Mouse (Mus musculus) olfactory bulb, adult 2 months (tissue): ENCODE measurements at regions not wholly inside any gene's neighbourhood (a gene's known extent, or its start where the extent isn't known, plus 50 kb on each side); places are given as distances from the start of the nearest gene placed in this dataset.

ENCODE experiments used
- CTCF ChIP-seq: fragments of 200-500 bp; IDR thresholded peaks from 2 replicates; pipeline ENCODE4 v1.5.1; 2012; ENCODE audit warnings: low read depth, mild to moderate bottlenecking, low read length, moderate library complexity; ENCODE audit not compliant: insufficient read depth
- POLR2A ChIP-seq: fragments of 200-500 bp; IDR thresholded peaks from 2 replicates; pipeline ENCODE4 v1.6.1; 2012; ENCODE audit warnings: mild to moderate bottlenecking, low read depth, low read length, moderate library complexity; ENCODE audit not compliant: insufficient read depth

- TF ChIP-seq POLR2A (no peak), CTCF (no peak)
These were observed 132.6 kb upstream of the Pkn2 start for GRCm38 (mm10) chr3:143014421-143014820.
